Mouse (Mus musculus): ENCODE measurements around the gene Gpsm3. TPM values are rescaled to one million over a fixed set of nuclear protein-coding genes. Genes with fewer than 3 reads are reported as not detected.

Gpsm3 gene
- polyA plus RNA-seq, 1 experiment = 1.2 TPM

- no peaks in the 10 kb centered on the region for H3K79me3 ChIP-seq (ENCODE audit: low read depth)
- no peaks in the 10 kb centered on the region for H3K36me3 ChIP-seq (ENCODE audit: control insufficient read depth, insufficient read depth)
- no peaks in the 10 kb centered on the region for H3K79me2 ChIP-seq (ENCODE audit: control insufficient read depth, insufficient read depth)
- H3K27me3 ChIP-seq (ENCODE audit: control insufficient read depth, insufficient read depth, insufficient read length) = peaks cover 38% of the 10 kb centered on the region
- H3K4me3 ChIP-seq (ENCODE audit: insufficient read depth, poor library complexity, severe bottlenecking) = no peak overlapping the region
- no peak overlapping the region for H3ac ChIP-seq (ENCODE audit: control insufficient read depth, insufficient read length, low read depth)
- TF ChIP-seq CTCF (IDR thresholded peaks at IDR 0.05; ENCODE audit: control insufficient read depth, insufficient read depth, insufficient read length) = no peak
Observed at GRCm38 (mm10) chr17:34632261-34632691, 42.7 kb downstream of the Gpsm3 start.

- no peaks in the 10 kb centered on the region for H3K36me3 ChIP-seq (ENCODE audit: control insufficient read depth, insufficient read depth)
- no peaks in the 10 kb centered on the region for H3K79me2 ChIP-seq (ENCODE audit: control insufficient read depth, insufficient read depth)
- H3K79me3 ChIP-seq (ENCODE audit: low read depth) = no peaks in the 10 kb centered on the region
- H3ac ChIP-seq (ENCODE audit: control insufficient read depth, insufficient read length, low read depth) = no peak overlapping the region
- no peak overlapping the region for H3K4me3 ChIP-seq (ENCODE audit: insufficient read depth, poor library complexity, severe bottlenecking)
- H3K27me3 ChIP-seq (ENCODE audit: control insufficient read depth, insufficient read depth, insufficient read length) = peaks cover 31% of the 10 kb centered on the region
- TF ChIP-seq FOSL1 (IDR thresholded peaks at IDR 0.05; ENCODE audit: insufficient read depth, low read length, poor library complexity, severe bottlenecking) (no peak), CEBPB (IDR thresholded peaks at IDR 0.05; ENCODE audit: low read depth) (no peak)
Observed at GRCm38 (mm10) chr17:34635671-34636070, 46.1 kb downstream of the Gpsm3 start.

GRCm38 (mm10) chr17:34637459-34637858, 47.9 kb downstream of the Gpsm3 start:
- peaks cover 13% of the 10 kb centered on the region for H3K27me3 ChIP-seq (ENCODE audit: control insufficient read depth, insufficient read depth, insufficient read length)
- TF ChIP-seq CEBPB (IDR thresholded peaks at IDR 0.05; ENCODE audit: low read depth) (no peak), USF1 (IDR thresholded peaks at IDR 0.05; ENCODE audit: low read depth) (no peak), CTCF (IDR thresholded peaks at IDR 0.05; ENCODE audit: control insufficient read depth, insufficient read depth, insufficient read length) (no peak), MYOG (IDR thresholded peaks at IDR 0.05; ENCODE audit: control insufficient read depth, extremely low read depth, insufficient read length) (no peak), MYOD1 (IDR thresholded peaks at IDR 0.05; ENCODE audit: control insufficient read depth, insufficient read length, low read depth) (no peak), FOSL1 (IDR thresholded peaks at IDR 0.05; ENCODE audit: insufficient read depth, low read length, poor library complexity, severe bottlenecking) (no peak), MAX (IDR thresholded peaks at IDR 0.05) (no peak)

GRCm38 (mm10) chr17:34639461-34640255, 50.1 kb downstream of the Gpsm3 start:
- no peaks in the 10 kb centered on the region for H3K79me3 ChIP-seq (ENCODE audit: low read depth)
- H3K4me3 ChIP-seq (ENCODE audit: insufficient read depth, poor library complexity, severe bottlenecking) = no peak overlapping the region
- H3K36me3 ChIP-seq (ENCODE audit: control insufficient read depth, insufficient read depth) = no peaks in the 10 kb centered on the region
- no peaks in the 10 kb centered on the region for H3K27me3 ChIP-seq (ENCODE audit: control insufficient read depth, insufficient read depth, insufficient read length)
- TF ChIP-seq CEBPB (IDR thresholded peaks at IDR 0.05; ENCODE audit: low read depth) = no peak
- TF ChIP-seq MYOD1 (IDR thresholded peaks at IDR 0.05; ENCODE audit: control insufficient read depth, insufficient read length, low read depth) = no peak
- TF ChIP-seq CTCF (IDR thresholded peaks at IDR 0.05; ENCODE audit: control insufficient read depth, insufficient read depth, insufficient read length) = no peak
- no peak for TF ChIP-seq MAX (IDR thresholded peaks at IDR 0.05)
- TF ChIP-seq FOSL1 (IDR thresholded peaks at IDR 0.05; ENCODE audit: insufficient read depth, low read length, poor library complexity, severe bottlenecking) = no peak
- no peak for TF ChIP-seq USF1 (IDR thresholded peaks at IDR 0.05; ENCODE audit: low read depth)
- TF ChIP-seq MYOG (IDR thresholded peaks at IDR 0.05; ENCODE audit: control insufficient read depth, extremely low read depth, insufficient read length) = no peak
- H3K79me2 ChIP-seq (ENCODE audit: control insufficient read depth, insufficient read depth) = no peaks in the 10 kb centered on the region
- H3ac ChIP-seq (ENCODE audit: control insufficient read depth, insufficient read length, low read depth) = no peak overlapping the region

More at GRCm38 (mm10) chr17:34637459-34637858, 47.9 kb downstream of the Gpsm3 start:
- H3K79me3 ChIP-seq (ENCODE audit: low read depth) = no peaks in the 10 kb centered on the region
- no peaks in the 10 kb centered on the region for H3K79me2 ChIP-seq (ENCODE audit: control insufficient read depth, insufficient read depth)
- no peak overlapping the region for H3ac ChIP-seq (ENCODE audit: control insufficient read depth, insufficient read length, low read depth)
- H3K36me3 ChIP-seq (ENCODE audit: control insufficient read depth, insufficient read depth) = no peaks in the 10 kb centered on the region
- no peak overlapping the region for H3K4me3 ChIP-seq (ENCODE audit: insufficient read depth, poor library complexity, severe bottlenecking)

- Histone ChIP-seq H3K79me3 (ENCODE audit: low read depth) (no peaks in the 10 kb centered on the region), H3K36me3 (ENCODE audit: control insufficient read depth, insufficient read depth) (no peaks in the 10 kb centered on the region), H3K79me2 (ENCODE audit: control insufficient read depth, insufficient read depth) (no peaks in the 10 kb centered on the region), H3K4me3 (ENCODE audit: insufficient read depth, poor library complexity, severe bottlenecking) (no peak overlapping the region), H3K27me3 (ENCODE audit: control insufficient read depth, insufficient read depth, insufficient read length) (no peaks in the 10 kb centered on the region), H3ac (ENCODE audit: control insufficient read depth, insufficient read length, low read depth) (no peak overlapping the region)
- no peak for TF ChIP-seq MYOG (IDR thresholded peaks at IDR 0.05; ENCODE audit: control insufficient read depth, extremely low read depth, insufficient read length)
- no peak for TF ChIP-seq USF1 (IDR thresholded peaks at IDR 0.05; ENCODE audit: low read depth)
- TF ChIP-seq CTCF (IDR thresholded peaks at IDR 0.05; ENCODE audit: control insufficient read depth, insufficient read depth, insufficient read length) = no peak
- TF ChIP-seq FOSL1 (IDR thresholded peaks at IDR 0.05; ENCODE audit: insufficient read depth, low read length, poor library complexity, severe bottlenecking) = no peak
- TF ChIP-seq MYOD1 (IDR thresholded peaks at IDR 0.05; ENCODE audit: control insufficient read depth, insufficient read length, low read depth) = no peak
- no peak for TF ChIP-seq MAX (IDR thresholded peaks at IDR 0.05)
- no peak for TF ChIP-seq CEBPB (IDR thresholded peaks at IDR 0.05; ENCODE audit: low read depth)
Observed at GRCm38 (mm10) chr17:34640778-34641601, 51.4 kb downstream of the Gpsm3 start.

Other genes with a start within 250 kb of the Gpsm3 start
- not detected for gene Btnl2, start 235.0 kb upstream of the Gpsm3 start, polyA plus RNA-seq (2012; fragmentation: generic; extraction: Trizol)
- not detected for gene Btnl1, start 212.7 kb upstream of the Gpsm3 start, polyA plus RNA-seq (2012; fragmentation: generic; extraction: Trizol)
- gene BC051142, start 191.0 kb upstream of the Gpsm3 start, polyA plus RNA-seq (2012; fragmentation: generic; extraction: Trizol) = not detected
- not detected for gene Btnl4, start 112.5 kb upstream of the Gpsm3 start, polyA plus RNA-seq (2012; fragmentation: generic; extraction: Trizol)
- not detected for gene Btnl6, start 72.5 kb upstream of the Gpsm3 start, polyA plus RNA-seq (2012; fragmentation: generic; extraction: Trizol)
- gene Notch4, start 25.5 kb upstream of the Gpsm3 start, polyA plus RNA-seq (2012; fragmentation: generic; extraction: Trizol) = 0.51 TPM
- 18.1 TPM for gene Pbx2, start 1.5 kb downstream of the Gpsm3 start, polyA plus RNA-seq (2012; fragmentation: generic; extraction: Trizol)
- 0.30 TPM for gene Ager, start 8.1 kb downstream of the Gpsm3 start, polyA plus RNA-seq (2012; fragmentation: generic; extraction: Trizol)
- 37.1 TPM for gene Rnf5, start 13.9 kb downstream of the Gpsm3 start, polyA plus RNA-seq (2012; fragmentation: generic; extraction: Trizol)
- 73.9 TPM for gene Agpat1, start 14.5 kb downstream of the Gpsm3 start, polyA plus RNA-seq (2012; fragmentation: generic; extraction: Trizol)
- 0.22 TPM for gene Egfl8, start 26.2 kb downstream of the Gpsm3 start, polyA plus RNA-seq (2012; fragmentation: generic; extraction: Trizol)
- gene Ppt2, start 38.7 kb downstream of the Gpsm3 start, polyA plus RNA-seq (2012; fragmentation: generic; extraction: Trizol) = 12.7 TPM
- not detected for gene Prrt1, start 39.7 kb downstream of the Gpsm3 start, polyA plus RNA-seq (2012; fragmentation: generic; extraction: Trizol)
- gene Fkbpl, start 55.0 kb downstream of the Gpsm3 start, polyA plus RNA-seq (2012; fragmentation: generic; extraction: Trizol) = 9.9 TPM
- 38.3 TPM for gene Atf6b, start 57.3 kb downstream of the Gpsm3 start, polyA plus RNA-seq (2012; fragmentation: generic; extraction: Trizol)
- 0.02 TPM for gene Tnxb, start 80.7 kb downstream of the Gpsm3 start, polyA plus RNA-seq (2012; fragmentation: generic; extraction: Trizol)
- not detected for gene C4b, start 154.1 kb downstream of the Gpsm3 start, polyA plus RNA-seq (2012; fragmentation: generic; extraction: Trizol)
- gene Cyp21a1, start 214.8 kb downstream of the Gpsm3 start, polyA plus RNA-seq (2012; fragmentation: generic; extraction: Trizol) = not detected
- gene Stk19, start 247.1 kb downstream of the Gpsm3 start, polyA plus RNA-seq (2012; fragmentation: generic; extraction: Trizol) = 35.9 TPM
- 27.2 TPM for gene Dxo, start 247.2 kb downstream of the Gpsm3 start, polyA plus RNA-seq (2012; fragmentation: generic; extraction: Trizol)